Mouse (Mus musculus) olfactory bulb, adult 2 months (tissue): Measurements from ENCODE around the gene Soat1. TPM values are rescaled to one million over a fixed set of nuclear protein-coding genes. Genes with fewer than 3 reads are reported as not detected.

Experiments
- H3K27ac ChIP-seq: fragments of 200-500 bp; 2 replicates; pipeline ENCODE4 v1.5.1; 2012; ENCODE audit warnings: low read depth, low read length; ENCODE audit not compliant: insufficient read depth
- H3K4me1 ChIP-seq: fragments of 200-500 bp; 2 replicates; pipeline ENCODE4 v1.6.1; 2012; ENCODE audit warnings: low read length; ENCODE audit not compliant: control insufficient read depth, insufficient read depth
- H3K4me3 ChIP-seq: fragments of 200-500 bp; 2 replicates; pipeline ENCODE4 v1.5.1; 2012; ENCODE audit warnings: mild to moderate bottlenecking, low read depth, low read length, moderate library complexity; ENCODE audit not compliant: insufficient read depth
- CTCF ChIP-seq: fragments of 200-500 bp; IDR thresholded peaks from 2 replicates; pipeline ENCODE4 v1.5.1; 2012; ENCODE audit warnings: low read depth, mild to moderate bottlenecking, low read length, moderate library complexity; ENCODE audit not compliant: insufficient read depth
- POLR2A ChIP-seq: fragments of 200-500 bp; IDR thresholded peaks from 2 replicates; pipeline ENCODE4 v1.6.1; 2012; ENCODE audit warnings: mild to moderate bottlenecking, low read depth, low read length, moderate library complexity; ENCODE audit not compliant: insufficient read depth
- WGBS: fragments of 180-500 bp; shearing (Covaris S2); methylation state at CpG from one replicate; pipeline ENCODE4 v1.1.7; 2018; 5-methylcytosine and 5-hydroxymethylcytosine counted together
- polyA plus RNA-seq: library from polyadenylated mRNA; stranded (reverse); fragments of >200 nt; gene quantifications from 2 replicates; pipeline ENCODE4 v1.2.4, GENCODE M21; 2012; ENCODE audit warnings: low replicate concordance; ENCODE audit not compliant: missing spikeins, insufficient read depth, insufficient read length

Soat1 gene
- polyA plus RNA-seq, 1 experiment, result not detected

GRCm38 (mm10) chr1:156442266-156442665 is 31.9 kb downstream of the Soat1 start:
- TF ChIP-seq CTCF, result no peak
- no peak for TF ChIP-seq POLR2A
- no peak overlapping the region for H3K4me3 ChIP-seq
- 94% methylated on average over 12 of the region's 12 CpGs for WGBS
- H3K27ac ChIP-seq, result no peak overlapping the region
- no peaks in the 10 kb centered on the region for H3K4me1 ChIP-seq

- no peak for TF ChIP-seq CTCF
- no peak for TF ChIP-seq POLR2A
- H3K27ac ChIP-seq, result no peak overlapping the region
- H3K4me3 ChIP-seq, result no peak overlapping the region
- peaks cover under 1% of the 10 kb centered on the region; the same call in 1 of the 2 replicates for H3K4me1 ChIP-seq
- WGBS, result 84% methylated on average over 5 of the region's 5 CpGs
These were observed 36.4 kb downstream of the Soat1 start for GRCm38 (mm10) chr1:156437726-156438125.

DNA sequence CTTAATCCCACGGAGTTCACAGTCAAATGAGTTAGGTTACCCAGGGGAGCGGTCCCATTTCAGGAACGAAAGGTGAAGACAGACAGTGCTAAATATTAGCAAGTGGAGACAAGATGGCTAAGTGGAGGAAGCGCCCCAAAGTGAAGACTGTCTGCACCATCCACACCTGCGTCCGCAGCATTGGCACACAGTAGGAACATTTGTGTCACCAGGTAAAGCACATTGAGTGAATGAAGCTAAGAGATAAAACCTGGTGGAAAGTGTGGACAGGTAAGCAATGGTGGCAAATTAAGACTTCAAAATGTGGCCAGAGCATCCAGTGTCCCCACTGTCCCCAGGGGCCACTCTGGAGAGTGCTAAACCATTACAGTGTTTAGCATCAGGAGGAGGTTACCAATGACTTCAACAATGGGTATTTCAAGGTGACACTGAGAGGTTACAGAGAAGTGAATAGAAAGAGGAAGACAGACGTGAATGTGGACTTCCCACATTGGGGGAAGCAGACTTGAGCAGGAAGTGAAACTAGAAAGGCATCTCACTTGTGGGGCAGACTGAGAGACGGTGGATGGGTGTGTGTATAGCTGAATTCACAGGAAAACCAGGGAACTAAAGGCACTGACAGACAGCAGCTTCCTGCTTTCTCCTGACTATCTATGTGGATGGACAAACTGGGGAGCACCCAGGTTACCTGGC is 37.0 kb downstream of the Soat1 start:
- Histone ChIP-seq H3K27ac (no peak overlapping the region), H3K4me1 (peaks cover 4% of the 10 kb centered on the region; the same call in 1 of the 2 replicates), H3K4me3 (no peak overlapping the region)
- WGBS, result 95% methylated on average over 8 of the region's 8 CpGs
- TF ChIP-seq CTCF, result no peak
- no peak for TF ChIP-seq POLR2A

- H3K4me3 ChIP-seq, result no peak overlapping the region
- H3K27ac ChIP-seq, result no peak overlapping the region
- H3K4me1 ChIP-seq, result peaks cover 6% of the 10 kb centered on the region; the same call in 1 of the 2 replicates
- 44% methylated on average over 3 of the region's 3 CpGs for WGBS
- TF ChIP-seq POLR2A (no peak), CTCF (no peak)
These were observed 40.6 kb downstream of the Soat1 start for GRCm38 (mm10) chr1:156433497-156433896.

GRCm38 (mm10) chr1:156432498-156432897 is 41.6 kb downstream of the Soat1 start:
- TF ChIP-seq CTCF, result no peak
- TF ChIP-seq POLR2A, result no peak
- Histone ChIP-seq H3K4me3 (no peak overlapping the region), H3K27ac (no peak overlapping the region), H3K4me1 (peaks cover 6% of the 10 kb centered on the region; the same call in 1 of the 2 replicates)
- WGBS, result 62% methylated on average over 10 of the region's 10 CpGs

GRCm38 (mm10) chr1:156428434-156428833 is 45.7 kb downstream of the Soat1 start:
- Histone ChIP-seq H3K4me1 (peaks cover 6% of the 10 kb centered on the region; the same call in 1 of the 2 replicates), H3K27ac (no peak overlapping the region), H3K4me3 (no peak overlapping the region)
- WGBS, result 51% methylated on average over 6 of the region's 6 CpGs
- no peak for TF ChIP-seq CTCF
- TF ChIP-seq POLR2A, result no peak

GRCm38 (mm10) chr1:156425746-156426145 is 48.4 kb downstream of the Soat1 start:
- WGBS, result 93% methylated on average over 4 of the region's 4 CpGs
- Histone ChIP-seq H3K4me1 (no peaks in the 10 kb centered on the region), H3K4me3 (no peak overlapping the region), H3K27ac (no peak overlapping the region)
- no peak for TF ChIP-seq POLR2A
- TF ChIP-seq CTCF, result no peak

- 92% methylated on average over 3 of the region's 3 CpGs for WGBS
- Histone ChIP-seq H3K4me1 (no peaks in the 10 kb centered on the region), H3K27ac (no peak overlapping the region), H3K4me3 (no peak overlapping the region)
- no peak for TF ChIP-seq CTCF
- TF ChIP-seq POLR2A, result no peak
These were observed 50.1 kb downstream of the Soat1 start for GRCm38 (mm10) chr1:156424054-156424453.

GRCm38 (mm10) chr1:156423493-156423892 is 50.6 kb downstream of the Soat1 start:
- no peak for TF ChIP-seq POLR2A
- TF ChIP-seq CTCF, result no peak
- H3K4me1 ChIP-seq, result no peaks in the 10 kb centered on the region
- WGBS, result 89% methylated on average over 6 of the region's 6 CpGs
- H3K27ac ChIP-seq, result no peak overlapping the region
- H3K4me3 ChIP-seq, result no peak overlapping the region
